Mouse (Mus musculus): Measurements from ENCODE around the gene Bahcc1. TPM values are rescaled to one million over a fixed set of nuclear protein-coding genes. Genes with fewer than 3 reads are reported as not detected.

The Bahcc1 gene
- total and polyA plus RNA-seq, 2 experiments from 2014 or later = 9.5 to 49.8 TPM

DNA sequence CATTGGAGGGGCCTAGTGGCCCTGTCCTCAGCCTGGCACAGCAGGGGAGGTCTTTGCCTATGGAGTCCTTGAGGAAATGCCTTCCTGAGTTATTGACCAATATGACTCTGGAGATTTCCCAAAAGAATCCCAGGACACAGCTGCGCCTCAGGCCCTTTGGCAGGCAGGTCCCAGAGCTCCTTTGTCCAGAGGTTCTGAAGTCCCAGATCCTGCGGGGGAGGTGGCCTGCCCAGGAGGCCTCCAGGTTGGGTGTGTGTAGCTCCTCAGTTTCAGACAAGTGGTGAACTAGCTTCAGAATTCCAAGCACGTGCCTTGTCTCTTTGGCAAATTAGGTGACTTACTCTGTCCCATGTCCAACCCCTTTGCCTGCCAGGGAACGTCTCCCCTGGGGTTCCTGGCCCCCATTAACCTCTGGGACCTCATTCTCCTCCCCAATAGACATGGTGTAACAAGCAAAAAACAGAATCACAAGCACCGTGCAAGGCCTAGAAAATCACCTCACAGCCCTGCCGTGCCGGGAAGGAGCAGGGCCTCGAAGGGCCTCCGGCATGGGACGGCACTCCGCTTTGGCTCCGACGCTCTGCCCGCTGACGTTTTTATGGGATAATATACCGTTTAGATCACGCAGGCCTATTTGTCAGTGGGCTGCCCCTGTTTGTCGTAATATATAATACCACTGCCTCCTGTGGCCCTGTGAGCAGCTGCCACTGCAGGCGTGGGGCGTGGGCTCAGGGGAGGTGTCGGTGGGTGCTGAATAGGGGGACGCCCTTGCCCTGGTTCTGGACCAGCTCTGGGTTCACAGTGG, 10.2 kb downstream of the Bahcc1 start:
- no peak for ATAC-seq (ENCODE audit: low FRiP score)
- WGBS = 25% methylated on average over 22 of the region's 22 CpGs
- DNase-seq (ENCODE audit: low spot score) = peak; percentile 32
- H3K27ac ChIP-seq (ENCODE audit: low read depth, low read length) = peak overlapping the region; percentile 43; the same call in 1 of the 2 replicates
- H3K36me3 ChIP-seq (ENCODE audit: insufficient read depth, low read length) = no peaks in the 10 kb centered on the region
- H3K9ac ChIP-seq (replicated peaks; ENCODE audit: low read length, poor library complexity, severe bottlenecking) = peak overlapping the region; percentile 44
- TF ChIP-seq CTCF (IDR thresholded peaks at IDR 0.05) = no peak
- no peaks in the 10 kb centered on the region for H3K9me3 ChIP-seq (ENCODE audit: low read length)
- H3K4me3 ChIP-seq (ENCODE audit: low read depth, low read length) = peak overlapping the region; percentile 8; the same call in 1 of the 2 replicates
- H3K4me1 ChIP-seq (ENCODE audit: insufficient read depth, low read length) = peaks cover 26% of the 10 kb centered on the region
- H3K27me3 ChIP-seq (ENCODE audit: insufficient read depth, low read length) = no peaks in the 10 kb centered on the region
- H3K4me2 ChIP-seq (ENCODE audit: low read depth, low read length, poor library complexity, severe bottlenecking) = peak overlapping the region; percentile 38

DNA sequence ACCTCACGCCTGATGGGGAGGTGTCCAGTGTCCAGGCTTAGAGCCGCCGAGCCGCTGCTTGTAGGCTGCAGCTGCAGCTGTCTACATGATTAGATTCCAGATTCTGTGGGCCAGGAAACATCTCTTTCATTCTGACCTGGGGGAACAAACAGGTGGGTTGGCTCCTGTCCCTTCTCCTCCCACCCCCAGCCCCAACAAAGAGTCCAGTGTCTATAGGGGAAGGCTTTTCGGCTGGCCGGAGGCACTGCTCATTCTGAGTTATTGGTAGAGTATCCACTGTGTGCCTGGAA, 10.7 kb downstream of the Bahcc1 start:
- ATAC-seq (ENCODE audit: low FRiP score) (no peak), DNase-seq (ENCODE audit: low spot score) (no peak)
- Histone ChIP-seq H3K4me1 (ENCODE audit: insufficient read depth, low read length) (peaks cover 26% of the 10 kb centered on the region), H3K36me3 (ENCODE audit: insufficient read depth, low read length) (no peaks in the 10 kb centered on the region), H3K27ac (ENCODE audit: low read depth, low read length) (peak overlapping the region; percentile 43; the same call in 1 of the 2 replicates), H3K9ac (replicated peaks; ENCODE audit: low read length, poor library complexity, severe bottlenecking) (0 out of 2 replicates have a peak overlapping the region, but pooled peaks have one; percentile 44), H3K27me3 (ENCODE audit: insufficient read depth, low read length) (no peaks in the 10 kb centered on the region), H3K4me3 (ENCODE audit: low read depth, low read length) (peak overlapping the region; percentile 8; the same call in 1 of the 2 replicates), H3K4me2 (ENCODE audit: low read depth, low read length, poor library complexity, severe bottlenecking) (peak overlapping the region; percentile 38), H3K9me3 (ENCODE audit: low read length) (no peaks in the 10 kb centered on the region)
- WGBS = 24% methylated on average over 6 of the region's 6 CpGs
- no peak for TF ChIP-seq CTCF (IDR thresholded peaks at IDR 0.05)

- no peak for DNase-seq (ENCODE audit: low spot score)
- no peak for TF ChIP-seq CTCF (IDR thresholded peaks at IDR 0.05)
- Histone ChIP-seq H3K27ac (ENCODE audit: low read depth, low read length) (no peak overlapping the region), H3K4me2 (ENCODE audit: low read depth, low read length, poor library complexity, severe bottlenecking) (no peak overlapping the region), H3K27me3 (ENCODE audit: insufficient read depth, low read length) (no peaks in the 10 kb centered on the region), H3K9ac (replicated peaks; ENCODE audit: low read length, poor library complexity, severe bottlenecking) (no peak overlapping the region), H3K4me3 (ENCODE audit: low read depth, low read length) (no peak overlapping the region), H3K36me3 (ENCODE audit: insufficient read depth, low read length) (no peaks in the 10 kb centered on the region), H3K4me1 (ENCODE audit: insufficient read depth, low read length) (peaks cover 10% of the 10 kb centered on the region; the same call in 1 of the 2 replicates), H3K9me3 (ENCODE audit: low read length) (no peaks in the 10 kb centered on the region)
- ATAC-seq (ENCODE audit: low FRiP score) = no peak
- 64% methylated on average over 10 of the region's 10 CpGs for WGBS
These were observed 15.5 kb downstream of the Bahcc1 start for GRCm38 (mm10) chr11:120248160-120248793.

- no peak for DNase-seq (ENCODE audit: low spot score)
- peaks cover 6% of the 10 kb centered on the region; the same call in 1 of the 2 replicates for H3K4me1 ChIP-seq (ENCODE audit: insufficient read depth, low read length)
- no peak overlapping the region for H3K27ac ChIP-seq (ENCODE audit: low read depth, low read length)
- H3K4me3 ChIP-seq (ENCODE audit: low read depth, low read length) = no peak overlapping the region
- ATAC-seq (ENCODE audit: low FRiP score) = no peak
- no peak overlapping the region for H3K9ac ChIP-seq (replicated peaks; ENCODE audit: low read length, poor library complexity, severe bottlenecking)
- H3K27me3 ChIP-seq (ENCODE audit: insufficient read depth, low read length) = no peaks in the 10 kb centered on the region
- H3K36me3 ChIP-seq (ENCODE audit: insufficient read depth, low read length) = no peaks in the 10 kb centered on the region
- 87% methylated on average over 6 of the region's 6 CpGs for WGBS
- no peak overlapping the region for H3K4me2 ChIP-seq (ENCODE audit: low read depth, low read length, poor library complexity, severe bottlenecking)
- no peak for TF ChIP-seq CTCF (IDR thresholded peaks at IDR 0.05)
- no peaks in the 10 kb centered on the region for H3K9me3 ChIP-seq (ENCODE audit: low read length)
These were observed 16.2 kb downstream of the Bahcc1 start for GRCm38 (mm10) chr11:120248899-120249298.

- no peaks in the 10 kb centered on the region for H3K9me3 ChIP-seq (ENCODE audit: low read length)
- 0 out of 2 replicates have a peak, but pooled peaks have one; percentile 3 for TF ChIP-seq CTCF (IDR thresholded peaks at IDR 0.05)
- H3K27me3 ChIP-seq (ENCODE audit: insufficient read depth, low read length) = no peaks in the 10 kb centered on the region
- no peak overlapping the region for H3K4me2 ChIP-seq (ENCODE audit: low read depth, low read length, poor library complexity, severe bottlenecking)
- no peak overlapping the region for H3K9ac ChIP-seq (replicated peaks; ENCODE audit: low read length, poor library complexity, severe bottlenecking)
- WGBS = 83% methylated on average over 18 of the region's 18 CpGs
- H3K27ac ChIP-seq (ENCODE audit: low read depth, low read length) = no peak overlapping the region
- H3K36me3 ChIP-seq (ENCODE audit: insufficient read depth, low read length) = no peaks in the 10 kb centered on the region
- ATAC-seq (ENCODE audit: low FRiP score) = no peak
- H3K4me1 ChIP-seq (ENCODE audit: insufficient read depth, low read length) = peaks cover 15% of the 10 kb centered on the region; the same call in 1 of the 2 replicates
- DNase-seq (ENCODE audit: low spot score) = no peak
- H3K4me3 ChIP-seq (ENCODE audit: low read depth, low read length) = no peak overlapping the region
These were observed 18.5 kb downstream of the Bahcc1 start for GRCm38 (mm10) chr11:120250991-120251949.
